Mouse (Mus musculus): ENCODE data around the gene Kif26b. TPM values are rescaled to one million over a fixed set of nuclear protein-coding genes. Genes with fewer than 3 reads are reported as not detected.

Kif26b gene
- polyA plus RNA-seq (2017; shearing (Covaris generic)) = not detected

DNA sequence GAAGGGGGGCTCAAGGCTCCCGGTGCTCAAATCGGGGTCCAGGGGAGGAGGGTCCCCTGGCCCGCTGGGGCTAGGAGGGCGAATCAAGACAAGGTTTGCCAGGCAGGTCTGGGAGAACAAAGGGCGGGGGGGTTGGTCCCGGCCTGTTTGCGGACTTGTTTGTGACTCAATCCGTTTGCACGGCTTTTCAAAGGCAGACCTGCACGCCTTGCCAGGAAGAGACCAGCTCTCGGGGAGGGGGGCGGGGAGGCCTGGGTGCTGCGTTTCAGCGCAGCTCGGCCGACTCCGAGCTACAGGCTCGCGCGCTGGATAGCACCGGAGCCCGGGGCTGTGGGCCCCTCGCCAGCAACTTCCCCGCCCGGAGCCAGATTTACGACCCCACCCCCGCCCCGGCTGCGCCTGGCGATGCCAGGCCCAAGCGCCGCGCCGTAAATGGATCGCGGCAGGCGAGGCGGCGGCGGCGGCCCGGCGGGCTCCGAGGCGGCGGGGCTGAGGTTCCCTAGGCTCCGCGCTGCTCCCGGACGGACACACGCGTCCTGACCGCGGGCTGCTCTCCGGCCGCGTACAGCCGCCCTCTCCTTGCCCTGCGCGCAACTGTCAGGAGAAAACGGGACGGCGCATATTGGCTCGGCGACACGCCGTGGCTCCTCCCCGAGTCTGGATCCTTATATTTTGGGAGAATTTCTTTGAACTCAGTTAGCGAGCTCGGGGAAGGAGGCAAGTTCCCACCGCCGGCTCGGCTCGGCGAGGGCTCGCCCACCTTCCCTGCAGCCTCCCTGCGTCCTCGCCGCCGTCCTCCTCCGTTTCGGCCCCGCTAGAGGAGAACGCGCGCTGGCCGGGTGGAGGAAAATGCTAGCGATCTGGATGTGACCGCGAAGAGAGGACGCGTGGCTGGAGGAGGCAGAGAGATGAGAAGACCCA, at the start of gene Kif26b:
Kif26b (plus strand) TSS at position 695 of the 921 bp plus-strand sequence.

Other genes with a start within 250 kb of the Kif26b start
- 118 TPM for gene Cox20, start 210.0 kb upstream of the Kif26b start, polyA plus RNA-seq (2017; shearing (Covaris generic))
- 963 TPM for gene Hnrnpu, start 191.3 kb upstream of the Kif26b start, polyA plus RNA-seq (2017; shearing (Covaris generic))
- gene Efcab2, start 123.0 kb upstream of the Kif26b start, polyA plus RNA-seq (2017; shearing (Covaris generic)) = 4.2 TPM

All from naive thymus-derived CD4-positive, alpha-beta T cell, adult 5 months (primary cell).